Mouse (Mus musculus): Measurements from ENCODE around the gene Ciao1. TPM values are rescaled to one million over a fixed set of nuclear protein-coding genes. Genes with fewer than 3 reads are reported as not detected.
"Not testable (repeated sequence)": the region's sequence is repeated elsewhere in the genome, so short reads cannot be mapped to it uniquely, and the experiment has no call there.

Ciao1 gene
- polyA plus RNA-seq, 1 experiment: 2.2 TPM

DNA sequence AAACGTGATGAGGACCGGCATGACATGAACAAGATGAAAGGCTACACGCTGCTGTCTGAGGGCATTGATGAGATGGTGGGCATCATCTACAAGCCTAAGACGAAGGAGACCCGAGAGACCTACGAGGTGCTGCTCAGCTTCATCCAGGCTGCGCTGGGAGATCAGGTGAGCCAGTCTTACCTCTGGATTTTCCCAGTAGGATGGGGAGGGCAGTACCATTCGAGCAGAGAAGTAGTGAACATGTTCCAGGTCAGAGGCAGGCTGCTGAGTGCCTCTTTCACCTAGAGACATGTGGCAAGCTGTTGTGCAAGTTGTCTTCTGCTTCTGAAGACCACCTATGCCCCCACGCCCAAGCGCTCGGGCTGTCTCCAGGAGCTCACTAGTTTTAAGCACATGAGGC, 36.9 kb downstream of the Ciao1 start:
- no peak overlapping the region for H3K4me3 ChIP-seq (replicated peaks)
- peaks cover 60% of the 10 kb centered on the region for H3K36me3 ChIP-seq (ENCODE audit: control insufficient read depth)
- peaks cover 24% of the 10 kb centered on the region for H3K4me1 ChIP-seq (ENCODE audit: control insufficient read depth)
- no peak for TF ChIP-seq GATA1 (IDR thresholded peaks at IDR 0.05; ENCODE audit: low read length)
- no peak for TF ChIP-seq TAL1 (IDR thresholded peaks at IDR 0.05; ENCODE audit: low read length)
- no peaks in the 10 kb centered on the region for H3K9me3 ChIP-seq (ENCODE audit: control insufficient read depth, low read length)
- H3K27me3 ChIP-seq (ENCODE audit: control insufficient read depth): no peaks in the 10 kb centered on the region

DNA sequence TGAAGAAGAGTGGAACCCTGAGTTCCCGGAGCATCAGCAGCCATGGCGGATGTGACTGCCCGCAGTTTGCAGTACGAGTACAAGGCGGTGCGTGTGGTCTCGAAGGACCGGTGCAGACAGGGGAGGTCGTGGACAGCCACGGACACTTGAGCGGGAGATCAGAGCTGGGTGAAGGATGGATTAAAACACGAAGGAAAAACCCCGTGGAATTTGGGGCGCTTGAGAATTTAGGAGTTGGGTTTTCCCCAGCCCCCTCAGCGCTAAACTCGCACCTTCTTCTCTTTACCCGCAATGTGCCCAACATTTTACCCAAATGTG, 39.2 kb downstream of the Ciao1 start:
- H3K4me3 ChIP-seq (replicated peaks): peak overlapping the region; percentile 91
- H3K36me3 ChIP-seq (ENCODE audit: control insufficient read depth): peaks cover 37% of the 10 kb centered on the region
- H3K9me3 ChIP-seq (ENCODE audit: control insufficient read depth, low read length): no peaks in the 10 kb centered on the region
- TF ChIP-seq GATA1 (IDR thresholded peaks at IDR 0.05; ENCODE audit: low read length) (no peak), TAL1 (IDR thresholded peaks at IDR 0.05; ENCODE audit: low read length) (no peak)
- peaks cover 24% of the 10 kb centered on the region for H3K4me1 ChIP-seq (ENCODE audit: control insufficient read depth)
- H3K27me3 ChIP-seq (ENCODE audit: control insufficient read depth): no peaks in the 10 kb centered on the region

DNA sequence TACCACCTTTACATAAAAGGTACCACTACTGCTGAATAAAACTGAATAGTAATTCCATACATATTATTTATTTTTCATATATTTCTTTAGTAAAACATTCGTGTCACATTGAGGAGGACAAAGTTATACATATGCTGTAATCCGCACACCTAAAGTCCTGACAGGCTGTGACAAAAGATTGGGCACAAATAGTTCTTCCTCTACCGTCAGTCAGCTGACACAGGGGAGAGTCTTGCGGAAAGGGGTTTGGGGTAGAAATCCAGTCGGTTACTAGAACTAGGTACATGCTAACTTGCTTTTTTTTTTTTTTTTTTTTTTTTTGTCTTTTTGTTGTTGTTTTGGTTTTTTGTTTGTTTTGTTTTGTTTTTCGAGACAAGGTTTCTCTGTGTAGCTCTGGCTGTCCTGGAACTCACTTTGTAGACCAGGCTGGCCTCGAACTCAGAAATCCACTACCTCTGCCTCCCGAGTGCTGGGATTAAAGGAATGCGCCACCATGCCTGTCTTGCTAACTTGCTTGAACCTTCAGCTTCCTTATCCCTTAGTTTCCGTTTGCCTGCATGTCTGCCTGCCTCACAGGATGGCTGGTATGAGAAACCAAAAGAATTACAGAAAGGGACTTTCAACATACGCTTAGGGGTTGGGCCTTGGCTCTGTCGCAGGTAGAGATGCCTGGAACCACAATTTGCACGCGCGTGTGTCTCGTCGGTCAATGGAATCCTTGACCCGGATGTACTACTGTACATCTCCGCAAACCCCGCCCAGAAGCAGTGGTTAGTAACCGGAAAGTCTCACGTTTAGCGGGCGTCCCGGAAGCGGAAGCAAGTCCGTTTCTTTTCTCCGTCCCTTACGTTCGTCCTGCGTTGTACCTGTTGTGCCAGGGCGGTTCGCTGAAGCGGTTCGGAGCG, 39.8 kb downstream of the Ciao1 start, which contains the start of the genes 1810024B03Rik and Snrnp200:
Gene 1810024B03Rik, minus strand, starts transcription at position 734 of the 905 bp plus-strand sequence.
Gene Snrnp200, plus strand, starts transcription at position 840 of the 905 bp plus-strand sequence.
- H3K27me3 ChIP-seq (ENCODE audit: control insufficient read depth): no peaks in the 10 kb centered on the region
- no peak for TF ChIP-seq GATA1 (IDR thresholded peaks at IDR 0.05; ENCODE audit: low read length)
- no peak for TF ChIP-seq TAL1 (IDR thresholded peaks at IDR 0.05; ENCODE audit: low read length)
- peaks cover 32% of the 10 kb centered on the region for H3K36me3 ChIP-seq (ENCODE audit: control insufficient read depth)

DNA sequence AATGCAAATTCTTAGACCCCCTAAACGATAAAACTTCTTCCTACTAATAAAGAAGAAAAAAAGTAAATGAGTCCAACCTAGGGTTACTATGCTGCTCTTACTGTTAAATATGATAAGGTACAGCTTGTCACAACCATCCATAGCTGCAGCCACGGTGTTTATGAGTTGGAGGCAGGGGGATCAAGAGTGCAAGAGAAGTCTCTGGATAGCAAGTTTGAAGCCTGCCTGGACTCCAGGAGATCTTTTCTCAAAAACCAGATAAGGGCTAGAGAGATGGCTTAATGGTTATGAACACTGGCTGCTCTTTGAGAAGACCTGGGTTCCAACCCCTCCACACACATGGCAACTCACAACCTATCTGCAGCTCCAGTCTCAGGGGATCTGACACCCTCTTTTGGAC, 40.7 kb downstream of the Ciao1 start:
- H3K27me3 ChIP-seq (ENCODE audit: control insufficient read depth): no peaks in the 10 kb centered on the region
- H3K4me3 ChIP-seq (replicated peaks): no peak overlapping the region
- peaks cover 29% of the 10 kb centered on the region for H3K36me3 ChIP-seq (ENCODE audit: control insufficient read depth)
- no peak for TF ChIP-seq GATA1 (IDR thresholded peaks at IDR 0.05; ENCODE audit: low read length)
- no peak for TF ChIP-seq TAL1 (IDR thresholded peaks at IDR 0.05; ENCODE audit: low read length)
- peaks cover 24% of the 10 kb centered on the region for H3K4me1 ChIP-seq (ENCODE audit: control insufficient read depth)
- H3K9me3 ChIP-seq (ENCODE audit: control insufficient read depth, low read length): no peaks in the 10 kb centered on the region

More for the DNA sequence above, 39.8 kb downstream of the Ciao1 start, which contains the start of the genes 1810024B03Rik and Snrnp200:
- Histone ChIP-seq H3K9me3 (ENCODE audit: control insufficient read depth, low read length) (no peaks in the 10 kb centered on the region), H3K4me1 (ENCODE audit: control insufficient read depth) (peaks cover 24% of the 10 kb centered on the region), H3K4me3 (replicated peaks) (peak within 1 kb of the TSS; percentile 91)

DNA sequence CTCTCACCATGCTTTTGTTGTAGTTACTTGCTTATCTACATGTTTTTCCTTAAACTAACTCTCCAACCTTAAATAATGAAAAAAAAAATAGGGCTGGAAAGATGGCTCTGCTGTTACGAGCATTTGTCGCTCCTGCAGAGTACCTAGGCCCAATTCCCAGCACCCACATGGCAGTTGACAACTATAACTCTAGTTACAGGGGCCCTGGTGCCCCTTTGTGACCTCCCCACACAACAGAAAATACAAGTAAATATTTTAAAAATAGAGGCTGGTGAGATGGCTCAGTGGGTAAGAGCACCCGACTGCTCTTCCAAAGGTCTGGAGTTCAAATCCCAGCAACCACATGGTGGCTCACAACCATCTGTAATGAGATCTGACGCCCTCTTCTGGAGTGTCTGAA, 41.7 kb downstream of the Ciao1 start:
- not testable (repeated sequence) for H3K9me3 ChIP-seq (ENCODE audit: control insufficient read depth, low read length); H3K4me3 ChIP-seq (replicated peaks); H3K27me3 ChIP-seq (ENCODE audit: control insufficient read depth)
- peaks cover 24% of the 10 kb centered on the region for H3K4me1 ChIP-seq (ENCODE audit: control insufficient read depth)
- H3K36me3 ChIP-seq (ENCODE audit: control insufficient read depth): peaks cover 22% of the 10 kb centered on the region

DNA sequence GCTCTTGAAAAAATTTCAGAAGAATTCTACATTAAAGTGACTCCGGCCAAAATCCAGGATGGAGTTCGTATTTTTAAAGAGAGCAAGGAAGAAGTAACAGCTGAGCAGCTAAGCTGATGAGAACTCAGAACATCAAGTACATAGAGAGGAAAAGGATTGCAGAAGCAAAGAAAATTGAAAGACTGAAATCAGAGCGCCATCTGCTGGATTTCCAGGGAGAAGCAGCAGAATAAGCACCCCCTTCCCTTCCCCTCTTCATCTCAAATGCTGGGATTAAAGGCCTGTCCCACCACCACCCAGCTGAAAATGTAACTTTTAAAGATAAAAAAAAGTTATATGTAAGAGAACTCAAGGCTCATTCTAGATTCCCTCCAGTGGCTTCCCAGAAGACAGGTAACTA, 42.7 kb downstream of the Ciao1 start:
- H3K4me1 ChIP-seq (ENCODE audit: control insufficient read depth): peaks cover 21% of the 10 kb centered on the region
- TF ChIP-seq GATA1 (IDR thresholded peaks at IDR 0.05; ENCODE audit: low read length) (no peak), TAL1 (IDR thresholded peaks at IDR 0.05; ENCODE audit: low read length) (no peak)
- H3K27me3 ChIP-seq (ENCODE audit: control insufficient read depth): no peaks in the 10 kb centered on the region
- H3K4me3 ChIP-seq (replicated peaks): no peak overlapping the region
- H3K36me3 ChIP-seq (ENCODE audit: control insufficient read depth): peaks cover 16% of the 10 kb centered on the region
- no peaks in the 10 kb centered on the region for H3K9me3 ChIP-seq (ENCODE audit: control insufficient read depth, low read length)

Other genes starting within 250 kb of the Ciao1 start
- 0.08 TPM in 1 of 2 replicates, not detected in the other for gene Ap4e1, start 239.1 kb downstream of the Ciao1 start, polyA plus RNA-seq (2012)
- gene Blvra, start 177.2 kb downstream of the Ciao1 start, polyA plus RNA-seq (2012): 1.3 and 1.7 TPM in 2 replicates
- gene Ncaph, start 113.9 kb downstream of the Ciao1 start, polyA plus RNA-seq (2012): 3.9 and 6.2 TPM in 2 replicates
- 0.47 and 0.61 TPM in 2 replicates for gene Itpripl1, start 104.4 kb downstream of the Ciao1 start, polyA plus RNA-seq (2012)
- gene 1810024B03Rik, start 39.5 kb downstream of the Ciao1 start, polyA plus RNA-seq (2012): not detected in 2 replicates
- gene Snrnp200, start 39.4 kb downstream of the Ciao1 start, polyA plus RNA-seq (2012): 0.90 and 0.97 TPM in 2 replicates
- 1.6 and 1.9 TPM in 2 replicates for gene Tmem127, start 92 bp upstream of the Ciao1 start, polyA plus RNA-seq (2012)
- gene Stard7, start 22.4 kb upstream of the Ciao1 start, polyA plus RNA-seq (2012): 1.1 and 1.5 TPM in 2 replicates
- 0.05 and 0.08 TPM in 2 replicates for gene Dusp2, start 88.3 kb upstream of the Ciao1 start, polyA plus RNA-seq (2012)
- not detected in 2 replicates for gene Astl, start 90.8 kb upstream of the Ciao1 start, polyA plus RNA-seq (2012)
- gene Adra2b, start 115.4 kb upstream of the Ciao1 start, polyA plus RNA-seq (2012): 1.9 and 2.4 TPM in 2 replicates
- 0.27 and 0.45 TPM in 2 replicates for gene Gpat2, start 177.4 kb upstream of the Ciao1 start, polyA plus RNA-seq (2012)
- 3.5 and 4.5 TPM in 2 replicates for gene Fahd2a, start 196.7 kb upstream of the Ciao1 start, polyA plus RNA-seq (2012)

Data from erythroblast, embryonic 14.5 days (primary cell).